Mouse (Mus musculus) E14TG2a.4 (cell line): ENCODE measurements around the gene Hoxc8.

ENCODE experiments used
- CTCF ChIP-seq: conservative IDR thresholded peaks from 2 replicates; pipeline ENCODE4 v1.5.1; 2014; ENCODE audit warnings: low read length
- NANOG ChIP-seq: IDR thresholded peaks from 2 replicates; pipeline ENCODE4 v1.6.1; 2014; ENCODE audit warnings: borderline replicate concordance, low read length, mixed read lengths

GRCm38 (mm10) chr15:102962492-102962891 lies 27.9 kb upstream of the Hoxc8 start:
- TF ChIP-seq CTCF: no peak
- TF ChIP-seq NANOG: no peak
